Mouse (Mus musculus) embryo, embryonic 9.5 days (tissue): ENCODE data around the gene Adam23.

Experiments
- DNase-seq: peaks from one replicate; pipeline ENCODE4 v3.0.0-alpha.2; 2017; ENCODE audit errors: extremely low spot score

Adam23 gene

DNA sequence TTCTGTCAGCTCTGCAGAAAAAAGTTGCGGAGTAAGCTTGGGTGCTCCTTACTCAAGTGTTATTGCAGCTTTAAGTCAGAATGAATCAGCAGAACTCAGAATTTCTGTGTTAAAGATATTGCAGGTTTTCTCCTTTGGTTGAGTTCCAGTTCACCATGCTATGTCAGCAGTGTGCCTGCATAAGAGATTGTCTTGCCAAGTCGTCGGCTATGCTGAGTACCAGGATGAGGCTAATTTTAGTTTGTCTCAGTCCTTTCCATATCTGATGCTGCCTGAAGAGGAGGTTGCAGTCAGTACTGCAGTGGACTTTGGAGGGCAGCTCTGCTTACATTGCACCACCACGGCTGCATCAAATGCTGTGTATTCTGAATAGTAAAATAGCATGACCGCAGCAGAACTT lies 33.3 kb downstream of the Adam23 start:
- DNase-seq, result no peak

DNA sequence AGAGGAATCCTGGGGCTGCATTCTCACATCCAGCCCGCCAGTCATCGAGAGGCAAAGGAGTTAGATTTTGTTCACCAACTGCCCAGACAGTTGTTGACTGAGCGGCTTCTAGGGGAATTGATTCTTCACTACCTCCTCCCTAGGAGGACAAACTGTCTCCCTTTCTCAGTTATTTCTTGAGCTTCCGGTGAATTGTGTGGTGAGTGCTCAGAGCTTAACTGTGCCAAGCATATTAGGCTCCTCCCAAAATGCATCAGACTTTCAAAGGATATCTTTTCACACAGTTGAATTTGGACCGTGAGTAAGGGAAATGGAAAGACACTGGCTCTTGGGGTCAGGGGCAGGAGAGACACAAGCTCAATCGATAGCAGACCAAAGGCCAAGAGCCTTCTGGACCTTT lies 39.0 kb downstream of the Adam23 start:
- no peak for DNase-seq

DNA sequence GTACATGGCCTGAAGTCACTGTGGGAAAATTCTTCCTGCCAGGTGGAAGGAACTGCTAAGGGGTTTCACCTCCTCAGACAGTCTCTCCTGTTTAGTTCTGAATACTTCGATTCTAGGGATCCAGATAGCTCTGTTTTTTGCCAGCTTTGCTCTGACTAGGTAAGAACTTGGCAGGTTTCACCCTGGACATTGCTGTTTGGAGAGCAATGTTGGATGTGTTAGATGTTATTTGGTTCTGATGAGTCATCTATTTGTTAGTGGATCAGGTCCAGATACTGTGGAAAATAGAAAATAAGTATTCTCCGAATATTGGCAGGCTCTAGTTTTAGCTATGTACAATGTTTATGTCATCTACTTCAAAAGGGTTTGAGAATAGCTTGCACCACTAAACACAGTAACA lies 41.0 kb downstream of the Adam23 start:
- no peak for DNase-seq

DNA sequence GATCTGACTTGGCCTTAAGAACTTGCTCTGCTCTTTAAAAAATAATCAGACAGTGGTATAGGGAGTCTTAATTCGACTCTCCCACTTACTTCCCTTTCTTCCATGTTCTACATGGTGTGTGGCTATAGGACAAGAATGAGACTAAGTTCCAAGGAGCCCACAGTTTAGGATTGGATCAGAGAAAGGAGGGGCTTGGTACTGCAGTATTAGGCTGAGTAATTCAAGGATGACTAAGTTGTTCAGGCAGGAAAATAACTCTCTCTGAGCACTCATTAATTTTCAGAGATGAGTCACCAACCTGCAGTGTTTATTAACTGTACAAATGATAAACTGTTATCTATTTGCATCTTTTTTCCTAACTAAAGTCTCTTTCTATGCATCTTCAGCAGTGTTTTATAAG lies 45.3 kb downstream of the Adam23 start:
- DNase-seq, result no peak

GRCm38 (mm10) chr1:63493325-63493724 lies 47.6 kb downstream of the Adam23 start:
- no peak for DNase-seq

- DNase-seq, result no peak
These were observed 61.7 kb downstream of the Adam23 start for GRCm38 (mm10) chr1:63507386-63507785.

DNA sequence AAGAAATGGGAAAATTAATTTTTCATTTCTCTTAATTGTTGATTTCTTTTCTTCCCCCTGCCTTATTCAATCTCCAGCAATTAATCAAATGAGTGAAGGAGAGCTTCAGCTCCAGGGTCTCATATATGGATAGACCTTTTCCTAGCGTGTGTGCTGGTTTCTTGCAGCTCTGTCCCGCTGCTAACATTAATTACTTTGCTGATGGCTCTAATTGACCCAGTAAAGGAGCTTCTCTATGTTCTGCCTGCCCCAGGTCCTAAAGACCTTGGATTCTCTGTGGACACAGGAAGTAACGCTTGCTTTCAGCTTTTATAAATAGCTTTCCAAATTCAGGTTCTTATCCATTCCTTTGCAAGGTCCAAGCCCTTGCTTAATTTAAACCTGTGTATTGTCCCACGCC lies 63.1 kb downstream of the Adam23 start:
- no peak for DNase-seq

GRCm38 (mm10) chr1:63511416-63511815 lies 65.7 kb downstream of the Adam23 start:
- DNase-seq, result no peak

DNA sequence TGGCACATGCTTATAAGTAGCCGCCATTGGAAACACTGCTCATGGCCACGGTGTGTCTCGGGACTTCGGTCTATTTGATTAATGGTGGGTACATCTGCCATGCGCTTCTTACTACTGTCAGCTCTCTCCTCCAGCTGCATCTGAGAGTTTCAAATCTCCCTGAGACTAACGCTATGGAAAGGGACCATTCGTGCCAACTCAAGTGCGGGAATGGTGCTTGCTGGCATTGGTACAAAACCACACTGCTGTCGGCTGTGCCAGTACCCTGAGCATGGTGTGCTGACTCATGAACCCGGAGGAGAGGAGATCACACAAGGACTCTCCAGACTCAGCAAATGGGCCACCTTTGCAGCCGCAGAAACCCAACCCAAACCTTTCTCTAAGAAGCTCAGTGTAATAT lies 72.1 kb downstream of the Adam23 start:
- DNase-seq, result no peak

GRCm38 (mm10) chr1:63518814-63519213 lies 73.1 kb downstream of the Adam23 start:
- DNase-seq, result no peak

DNA sequence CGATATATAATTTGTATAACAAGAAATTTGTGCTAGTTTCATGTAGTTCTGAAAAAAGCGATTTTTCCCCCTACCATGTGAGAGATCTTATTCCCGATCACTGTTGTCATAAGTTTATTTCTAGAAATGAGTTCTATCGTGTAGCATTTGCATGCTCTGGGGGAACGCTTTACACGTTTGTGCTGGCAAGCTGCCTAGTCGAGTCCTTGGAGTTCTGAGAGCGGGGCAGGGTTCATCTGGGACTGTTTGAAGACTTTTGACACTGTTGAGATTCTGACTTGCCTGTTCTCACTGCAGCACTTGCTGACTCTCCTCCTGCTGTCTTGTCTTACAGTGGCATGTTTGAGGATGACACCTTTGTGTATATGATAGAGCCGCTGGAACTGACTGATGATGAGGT lies 84.2 kb downstream of the Adam23 start:
- no peak for DNase-seq

- no peak for DNase-seq
These were observed 88.7 kb downstream of the Adam23 start for GRCm38 (mm10) chr1:63534271-63534827.

DNA sequence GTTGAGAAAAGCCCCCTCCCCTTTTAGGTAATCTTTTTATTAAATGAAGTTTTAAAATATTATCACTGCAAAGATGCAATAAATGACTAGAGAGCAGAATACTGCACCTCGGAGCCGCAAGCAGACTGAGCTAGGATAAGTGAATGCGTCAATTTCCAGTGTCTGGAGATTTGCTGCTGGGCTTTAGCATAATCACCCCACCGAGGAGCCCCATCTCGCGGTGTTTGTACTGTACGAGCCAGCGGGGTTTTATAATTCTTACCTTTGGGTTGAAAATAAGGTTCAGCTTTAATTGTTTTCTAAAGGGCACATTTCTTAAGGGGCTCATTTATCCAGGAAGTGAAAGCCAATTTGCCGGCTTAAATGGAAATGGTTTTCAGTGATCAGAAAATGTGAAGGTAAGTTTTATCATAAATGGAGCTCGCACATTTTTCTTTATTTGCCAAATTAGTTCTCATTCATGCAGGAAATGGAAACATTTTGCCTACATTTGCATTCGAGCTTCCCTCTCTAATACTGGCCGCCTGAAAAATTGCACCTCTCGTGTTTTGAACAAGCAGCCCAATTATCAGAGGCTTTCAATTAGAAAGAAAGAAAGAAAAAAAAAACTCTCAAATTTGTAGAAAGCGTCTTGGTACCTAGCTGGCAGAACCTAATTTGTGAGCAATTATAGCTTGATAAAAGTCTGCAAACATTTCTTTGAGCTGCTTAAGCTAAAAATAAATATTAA lies 94.4 kb downstream of the Adam23 start:
- DNase-seq, result no peak

DNA sequence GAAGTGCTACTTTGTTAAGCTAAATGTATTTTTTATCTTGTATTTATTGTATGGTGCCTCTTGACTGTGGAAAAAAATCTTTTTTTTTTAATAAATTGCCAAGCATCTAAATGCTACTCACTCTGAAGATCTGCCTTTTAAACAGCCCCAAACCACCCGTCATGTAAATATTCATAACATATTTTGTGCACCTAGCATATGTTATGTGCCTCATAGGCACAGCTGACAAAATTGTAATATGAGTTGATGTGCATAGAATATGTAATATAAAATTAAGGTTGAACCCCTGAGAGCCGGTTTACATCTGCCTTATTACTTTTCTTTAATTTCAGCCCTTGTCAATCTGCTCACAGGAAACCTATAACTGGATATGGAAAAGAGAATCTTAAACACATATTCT lies 98.4 kb downstream of the Adam23 start:
- no peak for DNase-seq

- DNase-seq, result peak; percentile 28
These were observed 107.3 kb downstream of the Adam23 start for GRCm38 (mm10) chr1:63553039-63553438.

DNA sequence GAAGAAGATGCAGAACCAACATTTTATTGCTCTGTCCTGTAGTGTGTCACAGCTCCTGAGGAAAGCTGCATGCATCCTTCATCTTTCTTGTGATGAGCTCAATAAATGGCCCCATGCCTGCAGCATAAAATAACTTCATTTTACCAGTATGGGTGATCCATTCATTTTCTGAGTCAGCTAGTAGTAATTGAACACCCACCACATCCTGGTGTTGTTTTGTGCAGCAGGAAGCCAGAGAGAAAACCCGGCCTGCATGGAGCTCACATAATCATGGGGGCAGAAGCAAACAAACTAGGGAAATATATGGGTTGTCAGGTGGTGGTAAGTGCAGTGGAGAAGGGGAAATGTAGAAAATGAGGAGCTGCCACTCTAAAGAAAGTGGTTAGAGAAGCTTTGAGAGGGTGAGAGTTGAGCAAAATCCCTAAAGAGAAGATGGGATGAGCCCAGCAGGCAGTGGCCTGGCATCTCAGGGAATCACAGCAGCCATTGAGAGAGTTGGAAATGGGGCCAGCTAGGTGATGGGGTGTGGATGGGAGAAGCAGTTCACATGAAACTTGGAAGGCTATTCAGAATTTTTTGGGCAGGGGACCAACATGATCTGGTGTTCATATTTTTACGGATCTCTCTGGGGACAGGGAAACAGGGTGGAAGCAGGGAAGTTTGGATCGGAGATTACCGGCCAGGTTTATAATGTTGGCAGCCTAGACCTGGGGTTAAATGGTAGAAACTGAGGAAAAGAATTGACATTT lies 116.3 kb downstream of the Adam23 start:
- no peak for DNase-seq

DNA sequence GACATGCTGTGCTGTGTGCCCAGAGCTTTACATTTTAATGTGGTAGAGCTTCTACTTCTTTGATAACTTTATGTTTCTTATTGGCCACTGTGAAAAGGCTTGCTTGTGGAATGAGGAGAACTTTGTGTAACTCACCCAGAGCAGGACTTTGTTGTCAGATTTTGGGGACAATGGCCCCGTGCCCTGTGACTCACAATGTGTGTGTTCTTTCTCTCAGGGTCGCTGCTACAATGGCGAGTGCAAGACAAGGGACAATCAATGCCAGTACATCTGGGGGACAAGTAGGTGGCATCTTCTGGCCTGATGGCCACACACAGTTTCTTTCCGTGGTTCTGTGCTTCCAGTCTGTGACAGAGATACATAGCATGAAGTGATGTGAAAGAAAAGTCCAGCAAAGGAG lies 118.2 kb downstream of the Adam23 start:
- DNase-seq, result no peak

- DNase-seq, result no peak
These were observed 120.8 kb downstream of the Adam23 start for GRCm38 (mm10) chr1:63566501-63566900.

- no peak for DNase-seq
These were observed 121.3 kb downstream of the Adam23 start for GRCm38 (mm10) chr1:63567031-63567430.

- DNase-seq, result no peak
These were observed 126.5 kb downstream of the Adam23 start for GRCm38 (mm10) chr1:63572229-63572628.

- DNase-seq, result no peak
These were observed 127.7 kb downstream of the Adam23 start for GRCm38 (mm10) chr1:63573432-63573831.

DNA sequence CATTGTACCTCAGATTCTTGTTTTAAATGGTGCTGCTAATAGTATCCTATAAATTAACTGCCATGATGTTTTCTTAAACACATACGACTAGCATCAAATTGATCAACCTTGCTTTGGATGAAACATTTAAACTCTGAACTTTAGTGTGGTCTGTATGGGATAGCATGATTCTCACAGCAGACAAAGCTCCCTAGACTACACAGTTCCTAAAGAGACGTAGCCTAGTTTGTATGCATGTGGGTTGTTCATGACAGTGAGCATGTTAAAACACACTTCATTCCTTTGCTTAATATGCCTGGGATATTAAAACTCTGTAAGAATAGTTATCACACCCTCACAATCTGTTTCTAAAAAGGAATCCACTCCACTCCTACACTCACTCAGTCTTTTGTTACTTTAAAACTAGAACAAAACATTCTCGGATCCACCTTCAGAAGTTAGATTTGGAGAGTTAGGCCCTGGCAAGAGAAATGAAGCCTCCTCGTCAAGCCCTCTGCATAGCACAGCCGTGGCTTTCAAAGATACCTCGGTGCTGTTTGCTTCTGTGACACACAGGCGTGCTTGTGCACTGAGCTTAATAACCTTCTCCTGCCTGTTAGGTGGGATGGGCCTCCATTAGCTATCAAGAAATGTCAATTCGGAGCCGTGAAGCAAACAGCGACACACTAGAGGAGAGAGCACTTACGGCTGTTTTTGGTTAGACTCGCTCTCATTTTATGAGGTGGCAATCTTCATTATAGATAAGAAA lies 128.3 kb downstream of the Adam23 start:
- DNase-seq, result no peak
